10 mouse cellular contexts compared by ENCODE assay signal in genomic region chr12:106008348-106009050, GRCm38 (mm10). TPM values are rescaled to one million over a fixed set of nuclear protein-coding genes. Genes with fewer than 3 reads are reported as not detected.
DNase-seq lines count a peak whose midpoint lies in the region; ATAC-seq and TF ChIP-seq lines count a peak whose summit lies in the region.
"Had no signal": no experiment of that assay in that cellular context is flagged by ENCODE, and none has a peak within 500 bp of the region (broad histone marks: within the 10 kb centered on the region; RNA-seq: fewer than 3 reads in every experiment).

No protein-coding gene starts in this region.

- 90% methylated on average over 22 of the region's 22 CpGs for WGBS in midbrain, embryonic 11.5 days
- 71% methylated on average over 22 of the region's 22 CpGs for WGBS in lung, postnatal 0 days

- H3K9me3 ChIP-seq in midbrain, embryonic 11.5 days (ENCODE audit: control insufficient read depth, low read length): no peaks in the 10 kb centered on the region
- H3K9me3 ChIP-seq in lung, postnatal 0 days (ENCODE audit: low read length): no peaks in the 10 kb centered on the region
- H3K9me3 ChIP-seq: neural tube, embryonic 15.5 days had no signal

- no peak overlapping the region for H3K4me2 ChIP-seq in midbrain, embryonic 11.5 days
- H3K4me2 ChIP-seq in lung, postnatal 0 days (replicated peaks; ENCODE audit: low read depth, low read length): no peak overlapping the region
- H3K4me2 ChIP-seq: neural tube, embryonic 15.5 days had no signal

- H3K36me3 ChIP-seq in midbrain, embryonic 11.5 days (ENCODE audit: control insufficient read depth, insufficient read depth, low read length): no peaks in the 10 kb centered on the region
- H3K36me3 ChIP-seq in lung, postnatal 0 days (ENCODE audit: insufficient read depth, low read length): no peaks in the 10 kb centered on the region
- H3K36me3 ChIP-seq: neural tube, embryonic 15.5 days had no signal

- H3K27ac ChIP-seq in midbrain, embryonic 11.5 days (ENCODE audit: low read depth, low read length): no peak overlapping the region
- no peak overlapping the region for H3K27ac ChIP-seq in lung, postnatal 0 days (ENCODE audit: low read length)
- H3K27ac ChIP-seq: macrophage; neural tube, embryonic 15.5 days had no signal

- ATAC-seq in monocyte, adult 5-6 weeks (replicated peaks; ENCODE audit: insufficient number of reproducible peaks, low FRiP score, low TSS enrichment, poor library complexity, severe bottlenecking): peak; percentile 16; the same call in 1 of the 2 replicates
- no peak for ATAC-seq in midbrain, embryonic 11.5 days (ENCODE audit: low FRiP score)
- ATAC-seq in lung, postnatal 0 days: no peak

- no peaks in the 10 kb centered on the region for H3K27me3 ChIP-seq in midbrain, embryonic 11.5 days (ENCODE audit: control insufficient read depth, insufficient read depth, low read length)
- no peaks in the 10 kb centered on the region for H3K27me3 ChIP-seq in lung, postnatal 0 days (replicated peaks; ENCODE audit: insufficient read depth, low read length)
- H3K27me3 ChIP-seq: neural tube, embryonic 15.5 days had no signal

- H3K4me3 ChIP-seq in midbrain, embryonic 11.5 days (ENCODE audit: low read depth, low read length): no peak overlapping the region
- no peak overlapping the region for H3K4me3 ChIP-seq in lung, postnatal 0 days (ENCODE audit: low read depth, low read length)
- H3K4me3 ChIP-seq: neural tube, embryonic 15.5 days had no signal

- peak; percentile 77 for DNase-seq in adrenal gland, postnatal 14 days
- DNase-seq in frontal cortex, postnatal 10 days (ENCODE audit: low spot score in 2 of 2): peak; percentile 32 to 74
- peak; percentile 40 for DNase-seq in heart, postnatal 25 days (ENCODE audit: low spot score)
- no peak for DNase-seq in retina, postnatal 1 day
- DNase-seq in midbrain, embryonic 11.5 days (ENCODE audit: low spot score, missing footprints): no peak
- no peak for DNase-seq in lung, postnatal 0 days (ENCODE audit: low spot score)
- DNase-seq: thymus, adult 2 months had no signal

- no peak for TF ChIP-seq EP300 in lung, postnatal 0 days (IDR thresholded peaks at IDR 0.05)

- H3K9ac ChIP-seq in midbrain, embryonic 11.5 days (ENCODE audit: low read length): no peak overlapping the region
- no peak overlapping the region for H3K9ac ChIP-seq in lung, postnatal 0 days (replicated peaks; ENCODE audit: low read depth)
- H3K9ac ChIP-seq: neural tube, embryonic 15.5 days had no signal

- intact Hi-C loops in heart, postnatal 25 days (cut with DNase I): no loop called here

- H3K4me1 ChIP-seq in midbrain, embryonic 11.5 days (ENCODE audit: control insufficient read depth, insufficient read depth, low read length): peaks cover 5% of the 10 kb centered on the region; the same call in 1 of the 2 replicates
- H3K4me1 ChIP-seq in lung, postnatal 0 days (ENCODE audit: insufficient read depth, low read depth, low read length): no peaks in the 10 kb centered on the region; the same call in 1 of the 2 replicates

- TF ChIP-seq CTCF in lung, postnatal 0 days (IDR thresholded peaks at IDR 0.05): no peak

RNA-seq across cellular contexts. Expression of gene Vrk1, which starts 1.5 kb away (rescaled TPM):
- 21.5 and 24.1 TPM in 2 replicates for total RNA-seq in adrenal gland, postnatal 14 days (2021)
- total RNA-seq in heart, postnatal 25 days (2021): 1 to 10 TPM; 7.5 to 8.6 TPM
- 66.1 to 119 TPM (median 109 TPM) in 3 replicates for total RNA-seq in monocyte, adult 5-6 weeks (2017)
- 98.0 and 106 TPM in 2 replicates for polyA plus RNA-seq in midbrain, embryonic 11.5 days (2014; fragmentation: Nextera tagmentation; extraction: Ambion mirVana)
- 23.6 and 26.4 TPM in 2 replicates for polyA plus RNA-seq in lung, postnatal 0 days (2015; fragmentation: Nextera tagmentation; extraction: Ambion mirVana)

Comparison
In these comparisons a context has a peak if more than half of its experiments do, and no peak if none do; other contexts are left out.
1. DNase-seq: peak in adrenal gland, postnatal 14 days (single experiment), frontal cortex, postnatal 10 days (2 of 2) and heart, postnatal 25 days (single experiment); none in retina, postnatal 1 day (single experiment), midbrain, embryonic 11.5 days (single experiment) and lung, postnatal 0 days (single experiment).